Mouse (Mus musculus): ENCODE measurements around the gene Gm128.

- TF ChIP-seq CTCF (IDR thresholded peaks at IDR 0.05; ENCODE audit: low read depth) = no peak
- no peak for TF ChIP-seq EP300 (IDR thresholded peaks at IDR 0.05; ENCODE audit: low read depth)
These were observed 8.6 kb downstream of the Gm128 start for GRCm38 (mm10) chr3:95232771-95233170.

Data from liver, embryonic 14.5 days (tissue).